Mouse (Mus musculus): Measurements from ENCODE around the gene Ttll10. TPM values are rescaled to one million over a fixed set of nuclear protein-coding genes. Genes with fewer than 3 reads are reported as not detected.

The Ttll10 gene
- total RNA-seq, 2 experiments from 2014 or later: not detected

Other genes with a start within 250 kb of the Ttll10 start
- 65.8 and 69.8 TPM in 2 replicates for gene Ccnl2, start 246.9 kb downstream of the Ttll10 start, total RNA-seq (2015)
- 93.7 and 95.6 TPM in 2 replicates for gene Ccnl2, start 246.9 kb downstream of the Ttll10 start, total RNA-seq (2017)
- gene Aurkaip1, start 228.1 kb downstream of the Ttll10 start, total RNA-seq (2015): 99.7 and 101 TPM in 2 replicates
- gene Aurkaip1, start 228.1 kb downstream of the Ttll10 start, total RNA-seq (2017): 131 and 143 TPM in 2 replicates
- gene Mxra8, start 219.7 kb downstream of the Ttll10 start, total RNA-seq (2015): not detected in 2 replicates
- gene Mxra8, start 219.7 kb downstream of the Ttll10 start, total RNA-seq (2017): 1.2 TPM in 2 replicates
- gene Dvl1, start 212.0 kb downstream of the Ttll10 start, total RNA-seq (2015): 9.8 and 10.8 TPM in 2 replicates
- gene Dvl1, start 212.0 kb downstream of the Ttll10 start, total RNA-seq (2017): 10.5 and 11.3 TPM in 2 replicates
- 0.93 and 1.4 TPM in 2 replicates for gene Tas1r3, start 196.1 kb downstream of the Ttll10 start, total RNA-seq (2015)
- gene Tas1r3, start 196.1 kb downstream of the Ttll10 start, total RNA-seq (2017): 0.66 and 1.1 TPM in 2 replicates
- gene Cptp, start 190.0 kb downstream of the Ttll10 start, total RNA-seq (2015): 9.1 and 11.7 TPM in 2 replicates
- 8.8 and 14.1 TPM in 2 replicates for gene Cptp, start 190.0 kb downstream of the Ttll10 start, total RNA-seq (2017)
- gene Ints11, start 189.9 kb downstream of the Ttll10 start, total RNA-seq (2015): 35.0 and 40.9 TPM in 2 replicates
- gene Ints11, start 189.9 kb downstream of the Ttll10 start, total RNA-seq (2017): 22.0 and 23.0 TPM in 2 replicates
- 11.4 and 14.1 TPM in 2 replicates for gene Pusl1, start 167.6 kb downstream of the Ttll10 start, total RNA-seq (2015)
- 8.9 and 11.5 TPM in 2 replicates for gene Pusl1, start 167.6 kb downstream of the Ttll10 start, total RNA-seq (2017)
- 19.4 and 22.3 TPM in 2 replicates for gene Acap3, start 167.6 kb downstream of the Ttll10 start, total RNA-seq (2015)
- 18.0 and 23.7 TPM in 2 replicates for gene Acap3, start 167.6 kb downstream of the Ttll10 start, total RNA-seq (2017)
- 65.3 and 67.7 TPM in 2 replicates for gene Ube2j2, start 115.6 kb downstream of the Ttll10 start, total RNA-seq (2015)
- gene Ube2j2, start 115.6 kb downstream of the Ttll10 start, total RNA-seq (2017): 91.4 and 101 TPM in 2 replicates
- 30.3 and 40.1 TPM in 2 replicates for gene C1qtnf12, start 97.1 kb downstream of the Ttll10 start, total RNA-seq (2015)
- gene C1qtnf12, start 97.1 kb downstream of the Ttll10 start, total RNA-seq (2017): 9.4 and 14.6 TPM in 2 replicates
- 3.5 and 3.6 TPM in 2 replicates for gene B3galt6, start 66.8 kb downstream of the Ttll10 start, total RNA-seq (2015)
- gene B3galt6, start 66.8 kb downstream of the Ttll10 start, total RNA-seq (2017): 3.5 and 4.0 TPM in 2 replicates
- 43.6 and 57.5 TPM in 2 replicates for gene Sdf4, start 66.5 kb downstream of the Ttll10 start, total RNA-seq (2015)
- 216 and 221 TPM in 2 replicates for gene Sdf4, start 66.5 kb downstream of the Ttll10 start, total RNA-seq (2017)
- gene Tnfrsf4, start 45.6 kb downstream of the Ttll10 start, total RNA-seq (2015): 1.5 and 2.1 TPM in 2 replicates
- 1.2 and 2.8 TPM in 2 replicates for gene Tnfrsf4, start 45.6 kb downstream of the Ttll10 start, total RNA-seq (2017)
- 2.7 and 10.3 TPM in 2 replicates for gene Tnfrsf18, start 33.2 kb downstream of the Ttll10 start, total RNA-seq (2015)
- gene Tnfrsf18, start 33.2 kb downstream of the Ttll10 start, total RNA-seq (2017): 6.0 and 7.2 TPM in 2 replicates
- 11.7 and 15.7 TPM in 2 replicates for gene 9430015G10Rik, start 50.6 kb upstream of the Ttll10 start, total RNA-seq (2015)
- gene 9430015G10Rik, start 50.6 kb upstream of the Ttll10 start, total RNA-seq (2017): 20.1 and 27.5 TPM in 2 replicates
- 0.09 and 0.60 TPM in 2 replicates for gene Rnf223, start 71.1 kb upstream of the Ttll10 start, total RNA-seq (2015)
- gene Rnf223, start 71.1 kb upstream of the Ttll10 start, total RNA-seq (2017): 0.08 and 0.11 TPM in 2 replicates
- 2.9 and 4.2 TPM in 2 replicates for gene Agrn, start 138.1 kb upstream of the Ttll10 start, total RNA-seq (2015)
- gene Agrn, start 138.1 kb upstream of the Ttll10 start, total RNA-seq (2017): 1.8 and 2.9 TPM in 2 replicates
- 6.3 and 6.4 TPM in 2 replicates for gene Isg15, start 141.4 kb upstream of the Ttll10 start, total RNA-seq (2015)
- 5.4 and 7.2 TPM in 2 replicates for gene Isg15, start 141.4 kb upstream of the Ttll10 start, total RNA-seq (2017)
- 0.11 and 0.42 TPM in 2 replicates for gene AW011738, start 143.9 kb upstream of the Ttll10 start, total RNA-seq (2015)
- 0.49 and 0.66 TPM in 2 replicates for gene AW011738, start 143.9 kb upstream of the Ttll10 start, total RNA-seq (2017)
- 0.11 TPM in 1 of 2 replicates, not detected in the other for gene Perm1, start 156.5 kb upstream of the Ttll10 start, total RNA-seq (2015)
- not detected in 2 replicates for gene Perm1, start 156.5 kb upstream of the Ttll10 start, total RNA-seq (2017)
- 8.5 and 10.5 TPM in 2 replicates for gene Plekhn1, start 175.4 kb upstream of the Ttll10 start, total RNA-seq (2015)
- gene Plekhn1, start 175.4 kb upstream of the Ttll10 start, total RNA-seq (2017): 11.2 and 14.1 TPM in 2 replicates
- 23.9 and 25.2 TPM in 2 replicates for gene Noc2l, start 176.6 kb upstream of the Ttll10 start, total RNA-seq (2015)
- gene Noc2l, start 176.6 kb upstream of the Ttll10 start, total RNA-seq (2017): 43.9 and 47.3 TPM in 2 replicates
- 0.04 and 0.34 TPM in 2 replicates for gene Samd11, start 196.2 kb upstream of the Ttll10 start, total RNA-seq (2015)
- gene Samd11, start 196.2 kb upstream of the Ttll10 start, total RNA-seq (2017): 0.49 TPM in 1 of 2 replicates, not detected in the other